Mouse (Mus musculus) right cerebral cortex, adult 18-20 months (tissue): ENCODE measurements around the gene Pear1.
A peak's percentile ranks its signal among the peaks of the same experiment; 100 is the strongest.

ENCODE experiments used
- DNase-seq: peaks from one replicate; pipeline ENCODE4 v3.0.0; 2022; ENCODE audit warnings: mixed read lengths

Gene Pear1

GRCm38 (mm10) chr3:87765091-87765490, 59.0 kb downstream of the Pear1 start:
- no peak for DNase-seq

- peak; percentile 17 for DNase-seq
Observed at GRCm38 (mm10) chr3:87764506-87764905, 59.6 kb downstream of the Pear1 start.

DNA sequence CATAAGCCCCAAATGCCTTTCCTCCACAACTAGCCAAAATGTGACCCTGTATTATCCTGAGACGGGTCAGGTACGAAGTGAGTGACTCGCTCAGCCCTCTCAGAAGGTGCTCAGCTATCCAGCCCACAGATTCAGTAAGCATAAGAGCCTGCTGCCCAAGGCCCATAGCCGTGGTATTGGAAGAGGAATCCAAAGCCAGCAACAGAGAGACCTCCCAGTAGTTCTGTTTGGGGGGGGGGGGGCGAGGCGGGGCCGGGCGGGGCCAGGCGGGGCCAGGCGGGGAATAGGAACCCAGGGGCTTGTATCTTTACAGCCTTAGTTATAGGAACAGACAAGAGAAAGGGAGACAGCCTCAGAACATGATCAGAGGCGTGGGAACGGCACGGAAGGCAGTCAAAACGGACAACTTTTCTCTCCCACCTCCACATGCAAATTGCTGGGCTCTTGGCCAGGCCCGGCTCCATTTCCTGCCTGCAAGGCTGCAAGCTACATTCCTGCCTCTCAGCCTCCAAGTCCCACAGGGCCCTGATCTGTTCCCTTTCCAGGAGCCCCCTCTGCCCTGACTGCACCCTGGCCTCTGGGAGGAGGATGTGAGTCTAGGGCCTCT, 60.3 kb downstream of the Pear1 start:
- peak; percentile 88 for DNase-seq

GRCm38 (mm10) chr3:87763202-87763601, 60.9 kb downstream of the Pear1 start:
- no peak for DNase-seq

DNA sequence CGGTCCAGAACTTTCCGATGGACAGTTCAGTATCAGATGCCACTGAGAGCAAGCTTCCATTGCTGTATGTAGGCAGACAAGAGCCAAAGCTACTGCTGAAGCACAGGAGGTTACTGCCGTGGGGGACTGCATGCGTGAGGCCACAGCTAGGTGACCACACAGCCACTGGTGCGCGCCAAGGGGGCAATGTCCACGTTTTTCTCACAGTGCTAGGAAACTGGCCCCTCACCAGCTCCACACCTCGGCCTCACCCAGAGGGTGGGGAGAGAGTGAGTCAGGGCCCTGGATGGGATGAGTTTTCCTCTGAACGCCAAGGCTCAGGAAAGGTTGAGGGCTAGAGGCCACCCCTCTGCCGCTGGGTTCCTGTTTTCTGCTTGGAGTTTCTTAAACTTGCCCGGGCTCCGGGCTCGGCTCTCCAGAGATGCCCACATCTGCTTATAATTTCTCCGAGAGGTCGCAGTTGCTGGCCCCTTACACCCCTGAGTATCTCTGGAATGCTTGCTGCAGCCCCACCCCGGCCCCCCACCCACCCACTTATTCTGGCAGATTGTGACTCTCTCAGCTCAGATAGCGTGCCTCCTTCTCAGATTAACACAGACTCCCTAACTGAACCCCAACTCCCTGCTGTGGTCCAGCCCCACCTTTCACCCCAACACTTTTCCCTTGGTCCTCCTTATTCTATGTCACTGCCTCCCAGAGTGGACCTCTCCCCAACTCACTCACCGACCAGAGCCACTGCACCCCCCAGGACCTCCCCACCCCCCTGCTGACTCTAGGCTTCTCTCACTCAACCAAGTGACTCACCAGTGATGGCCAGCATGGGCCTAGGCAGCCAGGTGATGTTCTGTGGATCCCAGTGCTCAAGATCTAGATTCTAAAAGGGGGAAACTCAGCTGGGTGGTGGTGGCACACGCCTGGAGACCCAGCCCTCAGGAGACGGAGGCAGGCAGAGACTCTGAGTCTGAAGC, 62.4 kb downstream of the Pear1 start:
- DNase-seq = no peak

DNA sequence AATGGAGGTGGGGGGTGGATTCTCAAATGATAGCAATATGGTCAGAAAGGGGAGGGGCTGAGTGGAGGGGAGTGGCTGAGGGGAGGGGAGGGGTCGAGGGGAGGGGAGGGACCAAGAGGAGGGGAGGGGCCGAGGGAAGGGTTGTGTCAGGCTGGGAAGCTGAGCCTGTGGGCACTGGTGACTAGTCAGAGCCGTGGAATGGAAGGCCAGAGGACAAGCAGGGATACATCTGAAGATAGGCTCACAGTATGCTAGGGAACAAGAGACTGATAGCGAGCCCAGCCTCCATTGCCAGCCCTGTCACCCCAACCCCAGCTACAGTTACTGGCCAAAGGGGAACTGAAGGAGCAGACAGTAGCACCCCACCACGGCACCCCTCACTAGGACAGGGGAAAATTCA, 65.5 kb downstream of the Pear1 start:
- no peak for DNase-seq

- DNase-seq = no peak
Observed at GRCm38 (mm10) chr3:87756488-87756887, 67.6 kb downstream of the Pear1 start.

DNA sequence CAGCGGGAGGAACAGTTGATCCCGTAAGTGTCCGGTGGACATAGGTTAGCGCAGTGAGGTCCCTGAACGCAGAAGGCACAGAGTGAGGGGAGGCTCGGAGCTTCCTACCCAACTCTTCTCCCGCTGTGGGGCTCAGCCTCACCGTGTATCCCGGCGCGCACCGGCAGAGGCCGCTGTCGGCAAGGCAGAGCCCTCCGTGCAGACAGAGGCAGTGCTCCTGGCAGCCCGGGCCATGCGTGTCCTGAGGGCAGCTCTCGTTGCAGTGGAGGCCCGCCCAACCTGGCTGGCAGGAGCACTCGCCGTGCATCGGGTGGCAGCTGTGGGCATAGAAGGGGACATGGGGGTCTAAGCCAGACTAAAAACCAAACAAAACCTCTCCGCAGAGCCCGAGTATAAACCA, 68.1 kb downstream of the Pear1 start:
- DNase-seq = peak; percentile 81

DNA sequence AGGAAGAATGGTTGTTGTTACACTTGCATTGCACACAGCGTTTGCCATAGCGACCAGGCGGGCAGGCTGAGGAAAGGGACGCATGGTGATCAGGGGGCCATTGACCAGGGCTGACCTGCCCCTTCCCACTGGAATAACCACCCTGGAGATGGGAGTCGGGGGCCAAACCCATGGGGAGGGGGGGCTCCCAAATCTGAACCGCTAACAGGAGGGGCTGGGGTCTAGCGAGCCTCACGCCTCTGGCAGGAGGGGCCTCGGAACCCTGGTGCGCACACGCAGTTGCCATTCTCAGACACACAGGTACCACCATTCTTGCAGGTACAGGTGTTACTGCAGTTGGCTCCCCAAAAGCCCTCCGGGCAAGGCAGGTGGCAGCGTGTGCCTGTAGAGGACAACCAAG, 70.3 kb downstream of the Pear1 start:
- DNase-seq = no peak

- no peak for DNase-seq
Observed at GRCm38 (mm10) chr3:87752567-87752966, 71.5 kb downstream of the Pear1 start.

- DNase-seq = no peak
Observed at GRCm38 (mm10) chr3:87749977-87750376, 74.1 kb downstream of the Pear1 start.

GRCm38 (mm10) chr3:87749036-87749435, 75.1 kb downstream of the Pear1 start:
- DNase-seq = peak; percentile 54

- DNase-seq = no peak
Observed at GRCm38 (mm10) chr3:87748431-87748830, 75.7 kb downstream of the Pear1 start, which contains the start of gene Lrrc71. TSS of gene Lrrc71 (minus strand) at chr3:87748625.

DNA sequence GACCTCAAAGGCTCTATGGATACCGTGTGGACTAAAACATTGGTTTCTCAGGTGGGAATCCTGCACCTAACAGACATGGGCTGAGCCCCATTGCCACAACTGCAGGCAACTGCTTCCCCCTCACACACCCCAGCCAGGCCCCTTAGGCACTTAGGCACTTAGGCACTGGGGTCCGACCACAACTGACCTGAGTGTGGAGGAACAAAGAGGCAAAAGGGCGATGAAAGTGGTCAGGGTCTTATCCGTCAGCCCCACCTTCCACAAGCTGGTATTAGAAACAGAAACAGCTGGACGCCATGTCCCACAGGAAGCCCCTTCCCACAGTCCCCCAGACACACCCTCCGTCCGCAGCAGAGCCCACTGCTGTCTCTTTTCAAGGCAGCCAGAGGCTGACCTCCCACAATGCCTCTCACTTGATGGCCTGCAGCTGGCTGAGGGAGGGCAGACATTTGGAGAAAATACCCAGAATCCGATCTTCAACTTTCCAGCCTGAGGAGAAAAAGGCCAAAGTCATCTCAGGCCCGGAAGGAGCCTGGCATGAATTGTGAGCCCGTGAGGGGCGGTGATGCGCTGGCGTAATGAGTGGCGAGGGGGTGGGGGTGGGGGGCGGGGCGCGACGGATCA, 79.0 kb downstream of the Pear1 start:
- no peak for DNase-seq

DNA sequence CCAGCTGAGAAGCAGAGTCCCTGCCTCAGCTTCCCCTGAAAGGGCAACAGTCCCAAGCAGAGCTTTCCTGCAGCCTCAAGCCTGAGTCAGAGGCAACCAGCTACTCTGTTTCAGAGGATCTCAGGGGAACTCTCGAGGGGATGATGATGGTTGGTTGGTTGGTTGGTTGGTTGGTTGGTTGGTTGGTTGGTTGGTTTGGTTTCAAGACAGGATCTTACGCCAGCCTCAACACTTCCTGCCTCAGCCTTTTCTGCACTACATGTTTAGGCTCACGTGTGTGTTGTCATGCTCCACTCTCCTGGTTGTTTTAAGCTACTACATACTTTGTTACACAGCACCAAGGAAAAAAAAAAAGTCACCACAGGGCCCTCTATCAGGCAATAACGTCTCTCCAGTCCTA, 80.2 kb downstream of the Pear1 start:
- no peak for DNase-seq

GRCm38 (mm10) chr3:87742735-87743134, 81.4 kb downstream of the Pear1 start:
- no peak for DNase-seq

DNA sequence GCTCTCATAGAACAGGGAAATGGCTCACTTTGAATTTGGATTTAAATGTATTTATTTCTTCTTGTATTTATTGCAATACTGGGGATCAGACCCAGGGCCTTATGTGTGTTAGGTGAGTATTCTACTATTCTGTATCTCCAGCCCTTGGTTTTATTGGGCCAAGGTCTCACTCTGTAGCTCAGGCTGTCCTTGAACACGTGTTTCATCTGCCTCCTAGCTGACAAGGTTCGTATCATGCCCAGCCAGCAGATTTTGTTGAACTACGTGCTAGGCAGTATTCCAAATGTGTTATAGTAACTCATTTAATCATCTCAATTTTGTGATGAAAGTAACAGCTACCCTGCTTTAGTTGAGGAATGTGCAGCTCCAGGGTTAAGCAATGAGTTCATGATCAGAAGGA, 82.1 kb downstream of the Pear1 start:
- DNase-seq = no peak

GRCm38 (mm10) chr3:87738906-87739305, 85.2 kb downstream of the Pear1 start:
- no peak for DNase-seq

- no peak for DNase-seq
Observed at GRCm38 (mm10) chr3:87735335-87735734, 88.8 kb downstream of the Pear1 start.

DNA sequence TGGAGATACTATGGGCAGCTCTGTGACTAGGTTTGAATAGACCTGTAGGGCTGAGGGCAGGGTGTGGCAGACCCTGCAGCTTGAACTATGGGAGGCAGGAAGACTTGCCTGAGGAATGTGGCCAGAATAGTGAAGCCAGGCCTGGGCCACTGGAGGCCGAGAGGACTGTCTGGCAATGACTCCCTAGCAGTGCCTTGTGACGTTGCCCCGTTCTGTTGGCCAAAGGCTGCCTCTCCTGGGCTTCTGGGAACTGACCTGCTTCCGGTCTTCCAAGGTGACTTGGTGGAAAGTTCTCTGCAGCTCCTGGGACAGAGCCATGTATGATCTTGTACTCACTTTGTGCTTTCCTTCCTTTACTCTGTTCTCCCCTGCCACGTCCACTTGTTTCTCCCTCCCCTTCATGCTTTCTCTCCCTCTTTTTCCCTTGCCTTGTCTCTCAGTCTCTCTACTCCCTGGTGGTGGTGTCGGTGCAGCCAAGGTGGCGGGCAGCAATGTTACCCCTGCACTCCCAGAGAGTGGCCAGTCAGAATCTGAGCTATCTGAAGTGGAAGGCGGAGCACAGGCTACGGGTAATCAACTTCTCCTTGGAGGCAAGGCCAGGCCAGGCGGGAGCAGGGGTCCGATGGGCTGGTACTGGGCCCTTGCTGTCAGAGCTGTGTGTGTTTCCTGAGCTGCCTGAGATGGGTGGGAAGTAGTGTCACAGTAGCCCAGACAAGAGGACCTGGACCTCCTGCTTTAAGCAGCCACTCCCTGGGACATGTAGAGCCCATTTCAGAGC, 89.9 kb downstream of the Pear1 start:
- no peak for DNase-seq

- no peak for DNase-seq
Observed at GRCm38 (mm10) chr3:87733098-87733497, 91.0 kb downstream of the Pear1 start.

- no peak for DNase-seq
Observed at GRCm38 (mm10) chr3:87728696-87729095, 95.4 kb downstream of the Pear1 start.

GRCm38 (mm10) chr3:87726191-87726590, 97.9 kb downstream of the Pear1 start:
- no peak for DNase-seq
